Mouse (Mus musculus) lung, postnatal 0 days (tissue): ENCODE results near the gene Cdc42bpb. TPM values are rescaled to one million over a fixed set of nuclear protein-coding genes. Genes with fewer than 3 reads are reported as not detected.
A peak's percentile ranks its signal among the peaks of the same experiment; 100 is the strongest.

Experiments
- ATAC-seq: fragments of 200-750 bp; cut with Nextera tagmentation; 2 replicates; pipeline ENCODE4 v1.8.0; 2017; ENCODE audit warnings: moderate library complexity
- DNase-seq: peaks from one replicate; pipeline ENCODE4 v3.0.0-alpha.2; 2016; ENCODE audit warnings: low spot score
- H3K27ac ChIP-seq: fragments of 300-500 bp; sonication (generic); 2 replicates; pipeline ENCODE4 v1.5.1; 2014; ENCODE audit warnings: antibody characterized with exemption, mild to moderate bottlenecking, low read length, mixed read lengths
- H3K27me3 ChIP-seq: fragments of 300-500 bp; sonication (generic); replicated peaks from 2 replicates; pipeline ENCODE4 v1.6.1; 2014; ENCODE audit warnings: low read length, mixed read lengths; ENCODE audit not compliant: insufficient read depth
- H3K36me3 ChIP-seq: fragments of 300-500 bp; sonication (generic); 2 replicates; pipeline ENCODE4 v1.6.1; 2014; ENCODE audit warnings: low read length, mixed read lengths; ENCODE audit not compliant: insufficient read depth
- H3K4me1 ChIP-seq: fragments of 300-500 bp; sonication (generic); 2 replicates; pipeline ENCODE4 v1.6.1; 2014; ENCODE audit warnings: antibody characterized with exemption, low read depth, low read length, mixed read lengths; ENCODE audit not compliant: insufficient read depth
- H3K4me2 ChIP-seq: fragments of 300-500 bp; sonication (generic); replicated peaks from 2 replicates; pipeline ENCODE4 v1.6.1; 2014; ENCODE audit warnings: low read depth, mild to moderate bottlenecking, low read length, moderate library complexity, mixed read lengths
- H3K4me3 ChIP-seq: fragments of 300-500 bp; sonication (generic); 2 replicates; pipeline ENCODE4 v1.5.1; 2014; ENCODE audit warnings: low read depth, low read length
- H3K9ac ChIP-seq: fragments of 300-500 bp; sonication (generic); replicated peaks from 2 replicates; pipeline ENCODE4 v1.6.1; 2014; ENCODE audit warnings: low read depth, mild to moderate bottlenecking
- H3K9me3 ChIP-seq: fragments of 300-500 bp; sonication (generic); 2 replicates; pipeline ENCODE4 v1.6.1; 2016; ENCODE audit warnings: low read length, mixed read lengths
- CTCF ChIP-seq: IDR thresholded peaks from 2 replicates; pipeline ENCODE4 v1.5.1; 2016; ENCODE audit warnings: antibody characterized with exemption, mild to moderate bottlenecking
- EP300 ChIP-seq: IDR thresholded peaks from 2 replicates; pipeline ENCODE4 v1.6.1; 2016; ENCODE audit warnings: antibody characterized with exemption, mild to moderate bottlenecking, control low read depth
- WGBS: fragments of 180-500 bp; shearing (Covaris S2); extraction: QIAGEN DNeasy Blood & Tissue Kit; methylation state at CpG from one replicate; pipeline ENCODE4 v1.1.7; 2014; 5-methylcytosine and 5-hydroxymethylcytosine counted together
- polyA plus RNA-seq: library from polyadenylated mRNA; unstranded; fragments of >200 nt; fragmentation: Nextera tagmentation; extraction: Ambion mirVana; gene quantifications from 2 replicates; pipeline ENCODE4 v1.2.1, GENCODE M21; 2015

Cdc42bpb gene
- polyA plus RNA-seq, 1 experiment from 2014 or later: 32.5 TPM

- Histone ChIP-seq H3K4me2 (no peak overlapping the region), H3K4me1 (no peaks in the 10 kb centered on the region), H3K4me3 (no peak overlapping the region), H3K9ac (no peak overlapping the region), H3K36me3 (peaks cover 24% of the 10 kb centered on the region), H3K27me3 (no peaks in the 10 kb centered on the region), H3K9me3 (no peaks in the 10 kb centered on the region), H3K27ac (no peak overlapping the region)
- DNase-seq: no peak
- ATAC-seq: no peak
- TF ChIP-seq EP300 (no peak), CTCF (no peak)
- WGBS: 61% methylated on average over 7 of the region's 7 CpGs
Observed at GRCm38 (mm10) chr12:111340692-111341091, 36.8 kb downstream of the Cdc42bpb start.

- H3K9ac ChIP-seq: no peak overlapping the region
- H3K4me1 ChIP-seq: no peaks in the 10 kb centered on the region
- WGBS: 51% methylated on average over 15 of the region's 15 CpGs
- no peaks in the 10 kb centered on the region for H3K27me3 ChIP-seq
- no peak overlapping the region for H3K4me2 ChIP-seq
- no peak overlapping the region for H3K4me3 ChIP-seq
- DNase-seq: peak; percentile 50
- H3K36me3 ChIP-seq: peaks cover 35% of the 10 kb centered on the region
- no peak overlapping the region for H3K27ac ChIP-seq
- H3K9me3 ChIP-seq: no peaks in the 10 kb centered on the region
- ATAC-seq: peak; percentile 71
- TF ChIP-seq CTCF: peak; percentile 51
- no peak for TF ChIP-seq EP300
Observed at GRCm38 (mm10) chr12:111337864-111338354, 39.6 kb downstream of the Cdc42bpb start.

- Histone ChIP-seq H3K27ac (no peak overlapping the region), H3K9ac (no peak overlapping the region), H3K9me3 (no peaks in the 10 kb centered on the region), H3K27me3 (no peaks in the 10 kb centered on the region), H3K4me3 (no peak overlapping the region), H3K4me2 (no peak overlapping the region), H3K36me3 (peaks cover 32% of the 10 kb centered on the region), H3K4me1 (no peaks in the 10 kb centered on the region)
- ATAC-seq (no peak), DNase-seq (no peak)
- WGBS: 76% methylated on average over 15 of the region's 15 CpGs
- TF ChIP-seq CTCF: no peak
- no peak for TF ChIP-seq EP300
Observed at GRCm38 (mm10) chr12:111333020-111333605, 44.4 kb downstream of the Cdc42bpb start.

GRCm38 (mm10) chr12:111332443-111332842 is 45.1 kb downstream of the Cdc42bpb start:
- ATAC-seq (no peak), DNase-seq (no peak)
- H3K27me3 ChIP-seq: no peaks in the 10 kb centered on the region
- TF ChIP-seq CTCF: no peak
- no peak for TF ChIP-seq EP300
- H3K9ac ChIP-seq: no peak overlapping the region
- H3K4me1 ChIP-seq: no peaks in the 10 kb centered on the region
- H3K4me2 ChIP-seq: no peak overlapping the region
- H3K36me3 ChIP-seq: peaks cover 29% of the 10 kb centered on the region
- H3K9me3 ChIP-seq: no peaks in the 10 kb centered on the region
- H3K27ac ChIP-seq: no peak overlapping the region
- H3K4me3 ChIP-seq: no peak overlapping the region
- 87% methylated on average over 11 of the region's 11 CpGs for WGBS

GRCm38 (mm10) chr12:111331573-111331972 is 45.9 kb downstream of the Cdc42bpb start:
- no peak overlapping the region for H3K27ac ChIP-seq
- no peak overlapping the region for H3K9ac ChIP-seq
- H3K4me3 ChIP-seq: no peak overlapping the region
- no peaks in the 10 kb centered on the region for H3K9me3 ChIP-seq
- ATAC-seq (no peak), DNase-seq (no peak)
- H3K27me3 ChIP-seq: no peaks in the 10 kb centered on the region
- no peaks in the 10 kb centered on the region for H3K4me1 ChIP-seq
- H3K36me3 ChIP-seq: peaks cover 32% of the 10 kb centered on the region
- H3K4me2 ChIP-seq: no peak overlapping the region
- TF ChIP-seq CTCF (no peak), EP300 (no peak)
- 92% methylated on average over 9 of the region's 9 CpGs for WGBS

- H3K4me2 ChIP-seq: no peak overlapping the region
- no peaks in the 10 kb centered on the region for H3K4me1 ChIP-seq
- H3K27ac ChIP-seq: no peak overlapping the region
- no peak overlapping the region for H3K4me3 ChIP-seq
- no peak for ATAC-seq
- no peak for TF ChIP-seq EP300
- TF ChIP-seq CTCF: no peak
- H3K9me3 ChIP-seq: no peaks in the 10 kb centered on the region
- H3K9ac ChIP-seq: no peak overlapping the region
- WGBS: 91% methylated on average over 15 of the region's 15 CpGs
- no peaks in the 10 kb centered on the region for H3K27me3 ChIP-seq
- H3K36me3 ChIP-seq: peaks cover 29% of the 10 kb centered on the region
- no peak for DNase-seq
Observed at GRCm38 (mm10) chr12:111329281-111329680, 48.2 kb downstream of the Cdc42bpb start.

GRCm38 (mm10) chr12:111328360-111328759 is 49.2 kb downstream of the Cdc42bpb start:
- 58% methylated on average over 6 of the region's 6 CpGs for WGBS

More at GRCm38 (mm10) chr12:111328360-111328759, 49.2 kb downstream of the Cdc42bpb start:
- H3K4me1 ChIP-seq: no peaks in the 10 kb centered on the region
- peaks cover 35% of the 10 kb centered on the region for H3K36me3 ChIP-seq
- no peak overlapping the region for H3K4me2 ChIP-seq
- no peaks in the 10 kb centered on the region for H3K9me3 ChIP-seq
- peak; percentile 89 for ATAC-seq
- no peaks in the 10 kb centered on the region for H3K27me3 ChIP-seq
- peak; percentile 57 for DNase-seq
- H3K9ac ChIP-seq: no peak overlapping the region
- H3K4me3 ChIP-seq: no peak overlapping the region
- H3K27ac ChIP-seq: no peak overlapping the region
- TF ChIP-seq EP300: no peak
- TF ChIP-seq CTCF: peak; percentile 51
